Mouse (Mus musculus) small intestine, adult 2 months (tissue): ENCODE results near the gene Rpap3.

Experiments used
- CTCF ChIP-seq: fragments of 200-500 bp; IDR thresholded peaks from 2 replicates; pipeline ENCODE4 v1.5.1; 2012; ENCODE audit warnings: low read depth, mild to moderate bottlenecking, control low read depth, inconsistent platforms, low read length, moderate library complexity, mixed read lengths; ENCODE audit not compliant: insufficient replicate concordance, insufficient read length; ENCODE audit errors: extremely low read depth
- POLR2A ChIP-seq: fragments of 200-500 bp; IDR thresholded peaks from 2 replicates; pipeline ENCODE4 v1.6.1; 2012; ENCODE audit warnings: low read depth, mild to moderate bottlenecking, control low read depth, inconsistent platforms, low read length, moderate library complexity

GRCm38 (mm10) chr15:97720026-97720675 is 14.5 kb upstream of the Rpap3 start:
- TF ChIP-seq CTCF (no peak), POLR2A (no peak)
